Mouse (Mus musculus) liver, embryonic 12.5 days (tissue): ENCODE measurements around the gene Slc24a3. TPM values are rescaled to one million over a fixed set of nuclear protein-coding genes. Genes with fewer than 3 reads are reported as not detected.

Experiments used
- ATAC-seq: fragments of 200-750 bp; cut with Nextera tagmentation; 2 replicates; pipeline ENCODE4 v1.8.0; 2017; ENCODE audit warnings: moderate number of reproducible peaks, mild to moderate bottlenecking, moderate library complexity
- H3K27ac ChIP-seq: fragments of 300-500 bp; sonication (generic); 2 replicates; pipeline ENCODE4 v1.5.1; 2016; ENCODE audit warnings: mild to moderate bottlenecking
- H3K27me3 ChIP-seq: fragments of 300-500 bp; sonication (generic); replicated peaks from 2 replicates; pipeline ENCODE4 v1.6.1; 2016; ENCODE audit warnings: mild to moderate bottlenecking, moderate library complexity
- H3K36me3 ChIP-seq: fragments of 300-500 bp; sonication (generic); 2 replicates; pipeline ENCODE4 v1.6.1; 2016; ENCODE audit warnings: mild to moderate bottlenecking, moderate library complexity
- H3K4me1 ChIP-seq: fragments of 300-500 bp; sonication (generic); 2 replicates; pipeline ENCODE4 v1.6.1; 2016
- H3K4me2 ChIP-seq: fragments of 300-500 bp; sonication (generic); 2 replicates; pipeline ENCODE4 v1.6.1; 2016; ENCODE audit warnings: mild to moderate bottlenecking, moderate library complexity
- H3K4me3 ChIP-seq: fragments of 300-500 bp; sonication (generic); 2 replicates; pipeline ENCODE4 v1.5.1; 2016; ENCODE audit warnings: mild to moderate bottlenecking, moderate library complexity
- H3K9ac ChIP-seq: fragments of 300-500 bp; sonication (generic); 2 replicates; pipeline ENCODE4 v1.6.1; 2016; ENCODE audit warnings: mild to moderate bottlenecking, moderate library complexity
- H3K9me3 ChIP-seq: fragments of 300-500 bp; sonication (generic); replicated peaks from 2 replicates; pipeline ENCODE4 v1.6.1; 2016; ENCODE audit warnings: mild to moderate bottlenecking, moderate library complexity
- WGBS: fragments of 180-500 bp; shearing (Covaris S2); methylation state at CpG from one replicate; pipeline ENCODE4 v1.1.7; 2016; ENCODE audit not compliant: insufficient replicate concordance; 5-methylcytosine and 5-hydroxymethylcytosine counted together
- polyA plus RNA-seq: library from polyadenylated mRNA; unstranded; fragments of >200 nt; fragmentation: Nextera tagmentation; extraction: Ambion mirVana; gene quantifications from 2 replicates; pipeline ENCODE4 v1.2.1, GENCODE M21; 2016

Slc24a3 gene
- polyA plus RNA-seq, 1 experiment from 2014 or later = 1.6 TPM

DNA sequence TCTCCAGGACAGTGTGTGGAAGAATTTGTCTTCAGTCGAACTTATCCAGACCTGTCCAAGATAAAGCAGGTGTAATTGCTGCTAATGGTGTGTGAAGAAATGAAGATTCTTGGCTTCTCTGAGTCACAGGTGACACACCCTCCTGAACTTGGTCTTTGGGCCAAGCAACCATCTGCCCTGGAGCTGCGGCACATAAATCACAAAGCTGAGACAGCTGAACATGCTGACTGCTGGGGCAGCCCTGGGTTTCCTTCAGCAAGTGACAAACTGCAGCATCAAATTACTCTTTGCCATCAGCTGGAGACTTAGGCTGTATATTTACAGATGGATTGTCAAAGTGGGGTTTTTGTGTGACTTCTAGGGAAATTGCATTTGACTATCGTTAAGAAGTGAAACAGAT lies 415.5 kb downstream of the Slc24a3 start:
- H3K36me3 ChIP-seq = no peaks in the 10 kb centered on the region
- H3K27me3 ChIP-seq = no peaks in the 10 kb centered on the region
- ATAC-seq = no peak
- H3K9me3 ChIP-seq = no peaks in the 10 kb centered on the region
- H3K9ac ChIP-seq = no peak overlapping the region
- H3K4me1 ChIP-seq = no peaks in the 10 kb centered on the region
- 64% methylated on average over 3 of the region's 3 CpGs for WGBS
- H3K4me2 ChIP-seq = no peak overlapping the region
- H3K27ac ChIP-seq = no peak overlapping the region
- no peak overlapping the region for H3K4me3 ChIP-seq

DNA sequence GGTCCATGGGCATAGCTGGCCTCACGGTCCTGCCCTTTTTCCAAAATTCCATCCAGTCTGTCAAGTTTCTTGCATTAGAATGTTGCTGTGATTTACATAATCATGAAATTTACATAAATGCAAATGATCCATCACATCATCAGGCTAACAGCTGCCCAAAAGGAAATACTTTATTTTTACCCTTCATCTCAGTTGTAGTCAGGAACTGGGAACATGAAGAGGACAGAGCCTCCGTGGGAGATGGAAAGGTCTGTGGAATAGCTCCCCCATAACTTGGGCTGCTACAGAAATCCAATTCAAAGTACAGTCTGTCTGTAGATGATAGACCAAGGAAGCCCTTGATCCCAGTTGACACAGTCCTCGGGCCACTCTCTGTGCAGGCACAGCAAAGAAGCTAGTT lies 417.9 kb downstream of the Slc24a3 start:
- 69% methylated on average over 3 of the region's 3 CpGs for WGBS
- H3K4me3 ChIP-seq = no peak overlapping the region
- H3K4me2 ChIP-seq = no peak overlapping the region
- H3K4me1 ChIP-seq = no peaks in the 10 kb centered on the region
- no peak for ATAC-seq
- no peak overlapping the region for H3K9ac ChIP-seq
- no peaks in the 10 kb centered on the region for H3K36me3 ChIP-seq
- H3K27me3 ChIP-seq = no peaks in the 10 kb centered on the region
- no peak overlapping the region for H3K27ac ChIP-seq
- H3K9me3 ChIP-seq = no peaks in the 10 kb centered on the region

DNA sequence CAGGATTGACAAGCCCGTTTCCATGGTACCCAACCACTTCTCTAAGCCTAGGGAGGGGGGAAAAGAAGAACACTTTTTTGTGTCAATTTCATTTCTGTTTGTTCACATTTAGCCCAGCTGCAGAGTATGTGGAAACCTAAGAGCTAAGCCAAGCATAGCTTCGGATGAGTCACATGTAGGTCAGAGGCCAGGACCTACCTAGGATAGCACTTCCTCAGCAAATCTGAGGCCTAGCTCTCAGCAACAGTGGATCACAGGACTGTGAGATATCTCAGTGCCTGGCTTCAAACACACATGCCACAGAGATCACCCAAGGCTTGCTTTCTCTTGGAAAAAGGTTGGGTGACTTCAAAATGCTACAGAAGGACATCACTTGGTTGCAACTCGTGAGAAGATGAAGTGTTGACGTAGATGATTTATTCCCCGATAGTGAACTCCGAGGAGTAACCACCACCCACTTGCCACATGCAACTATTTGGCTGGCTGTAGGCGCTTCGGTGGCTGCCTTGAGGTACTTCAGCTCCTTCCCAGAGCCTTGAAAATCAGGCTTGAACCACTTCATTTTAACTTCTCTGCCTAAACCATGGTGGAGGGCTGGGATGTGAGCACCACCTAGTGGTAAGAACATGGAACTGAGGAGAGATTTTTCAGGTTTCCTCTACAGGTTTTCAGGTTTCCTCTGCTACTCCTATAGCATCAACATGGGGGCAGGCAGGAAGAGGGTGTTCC lies 420.6 kb downstream of the Slc24a3 start:
- no peak overlapping the region for H3K4me2 ChIP-seq
- H3K27ac ChIP-seq = no peak overlapping the region
- no peaks in the 10 kb centered on the region for H3K9me3 ChIP-seq
- ATAC-seq = no peak
- WGBS = 57% methylated on average over 8 of the region's 8 CpGs
- H3K4me1 ChIP-seq = no peaks in the 10 kb centered on the region
- H3K9ac ChIP-seq = no peak overlapping the region
- no peaks in the 10 kb centered on the region for H3K36me3 ChIP-seq
- H3K27me3 ChIP-seq = no peaks in the 10 kb centered on the region
- no peak overlapping the region for H3K4me3 ChIP-seq

DNA sequence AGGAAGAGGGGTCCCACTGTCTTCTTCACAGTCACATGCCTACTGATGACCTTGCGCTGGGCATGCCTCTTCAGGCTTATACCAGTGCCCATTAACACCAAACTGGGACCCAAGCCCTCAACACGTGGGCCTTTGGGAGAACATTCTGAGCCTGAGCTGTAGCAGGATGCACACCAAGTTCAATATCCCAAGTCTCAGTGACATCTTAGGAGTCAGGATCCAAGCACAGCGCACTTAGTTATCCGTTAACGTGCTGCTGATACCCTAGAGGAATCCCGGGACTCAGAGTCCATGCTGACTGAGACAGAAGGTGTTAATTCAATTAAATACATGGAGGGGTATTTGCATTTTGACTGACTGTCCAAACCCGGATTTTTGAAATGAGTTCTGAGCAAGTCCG lies 424.3 kb downstream of the Slc24a3 start:
- Histone ChIP-seq H3K4me3 (no peak overlapping the region), H3K9ac (no peak overlapping the region), H3K9me3 (no peaks in the 10 kb centered on the region), H3K4me1 (no peaks in the 10 kb centered on the region), H3K36me3 (no peaks in the 10 kb centered on the region), H3K27ac (no peak overlapping the region), H3K27me3 (no peaks in the 10 kb centered on the region), H3K4me2 (no peak overlapping the region)
- 68% methylated on average over 8 of the region's 8 CpGs for WGBS
- ATAC-seq = no peak

DNA sequence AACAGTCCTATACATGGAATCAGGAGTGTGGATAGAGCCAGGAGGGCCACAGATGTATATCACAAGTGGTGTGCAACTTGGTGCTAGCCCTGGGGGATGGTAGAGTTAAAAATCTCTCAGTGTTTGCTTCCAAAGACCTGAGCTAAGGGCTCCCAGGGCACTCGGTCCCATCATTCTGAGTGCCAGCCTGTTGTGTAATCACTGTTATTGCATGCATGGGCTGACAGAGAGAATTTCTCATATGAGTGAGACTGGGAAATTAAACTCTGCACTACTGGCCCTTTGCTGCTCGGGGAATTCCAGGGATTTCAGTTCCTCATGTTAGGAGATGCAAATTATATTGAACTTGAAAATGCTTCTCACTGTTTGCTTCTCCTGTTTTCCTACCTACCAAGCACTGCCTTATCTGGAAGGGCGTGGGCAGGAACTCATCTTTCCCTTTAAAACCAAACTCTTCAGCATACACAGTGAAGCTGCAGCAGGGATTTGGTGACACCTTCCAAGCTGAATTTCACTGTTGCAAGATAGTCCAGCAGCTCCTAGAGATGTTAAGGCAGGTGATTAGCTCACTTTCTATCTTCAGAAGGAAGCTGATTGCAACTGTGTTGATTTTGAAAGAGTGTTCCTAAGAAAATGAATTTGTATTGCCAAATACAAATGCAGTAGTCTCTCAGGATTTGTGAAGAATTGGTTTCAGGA lies 426.2 kb downstream of the Slc24a3 start:
- Histone ChIP-seq H3K9me3 (no peaks in the 10 kb centered on the region), H3K9ac (no peak overlapping the region), H3K4me1 (no peaks in the 10 kb centered on the region), H3K36me3 (no peaks in the 10 kb centered on the region), H3K27ac (no peak overlapping the region), H3K4me3 (no peak overlapping the region), H3K4me2 (no peak overlapping the region), H3K27me3 (no peaks in the 10 kb centered on the region)
- no peak for ATAC-seq
- WGBS = 54% methylated on average over 3 of the region's 3 CpGs

DNA sequence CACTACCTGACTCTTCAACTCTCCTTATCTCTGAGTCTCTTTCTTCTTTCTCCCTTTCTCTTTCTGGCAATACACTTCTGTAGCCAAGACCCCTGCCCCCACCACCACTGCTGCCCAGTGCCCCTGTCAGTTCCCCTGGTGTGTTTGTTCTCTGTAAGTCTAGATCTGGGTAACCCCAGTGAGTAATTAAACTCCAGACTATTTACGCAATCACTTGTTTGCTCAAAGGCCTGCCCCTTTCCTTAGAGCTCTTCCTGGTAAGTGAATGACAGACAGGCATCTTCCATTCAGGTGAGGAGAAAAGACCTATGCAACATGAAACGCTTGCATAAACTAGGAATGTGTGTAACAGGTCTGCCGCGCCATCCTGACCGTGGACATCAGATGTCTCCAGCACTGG lies 430.3 kb downstream of the Slc24a3 start:
- ATAC-seq = no peak
- no peak overlapping the region for H3K4me2 ChIP-seq
- no peaks in the 10 kb centered on the region for H3K36me3 ChIP-seq
- no peaks in the 10 kb centered on the region for H3K27me3 ChIP-seq
- no peaks in the 10 kb centered on the region for H3K4me1 ChIP-seq
- no peak overlapping the region for H3K9ac ChIP-seq
- no peak overlapping the region for H3K27ac ChIP-seq
- H3K4me3 ChIP-seq = no peak overlapping the region
- 71% methylated on average over 5 of the region's 5 CpGs for WGBS
- no peaks in the 10 kb centered on the region for H3K9me3 ChIP-seq

DNA sequence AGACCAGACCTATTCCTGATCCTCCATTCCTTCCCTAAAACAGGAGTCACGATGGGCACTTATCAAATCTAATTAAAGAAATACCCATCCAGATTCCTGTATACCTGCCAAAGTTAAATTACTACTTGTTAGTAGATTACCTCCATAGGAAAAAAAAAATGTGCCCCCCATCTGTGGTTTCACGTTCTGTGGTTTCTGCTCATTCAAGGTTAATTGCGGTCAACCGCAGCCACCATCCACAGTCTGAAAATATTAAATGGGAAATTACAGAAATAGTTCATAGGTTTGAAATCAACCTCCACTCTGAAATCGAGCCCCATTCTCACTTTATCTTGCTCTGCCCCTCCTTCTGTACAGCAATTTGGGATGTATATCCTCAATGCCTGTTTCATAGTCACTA lies 440.3 kb downstream of the Slc24a3 start:
- H3K27ac ChIP-seq = no peak overlapping the region
- no peak for ATAC-seq
- H3K9ac ChIP-seq = no peak overlapping the region
- no peak overlapping the region for H3K4me3 ChIP-seq
- H3K9me3 ChIP-seq = no peaks in the 10 kb centered on the region
- H3K27me3 ChIP-seq = no peaks in the 10 kb centered on the region
- H3K4me2 ChIP-seq = no peak overlapping the region
- no peaks in the 10 kb centered on the region for H3K36me3 ChIP-seq
- 70% methylated on average over 5 of the region's 5 CpGs for WGBS
- H3K4me1 ChIP-seq = no peaks in the 10 kb centered on the region

DNA sequence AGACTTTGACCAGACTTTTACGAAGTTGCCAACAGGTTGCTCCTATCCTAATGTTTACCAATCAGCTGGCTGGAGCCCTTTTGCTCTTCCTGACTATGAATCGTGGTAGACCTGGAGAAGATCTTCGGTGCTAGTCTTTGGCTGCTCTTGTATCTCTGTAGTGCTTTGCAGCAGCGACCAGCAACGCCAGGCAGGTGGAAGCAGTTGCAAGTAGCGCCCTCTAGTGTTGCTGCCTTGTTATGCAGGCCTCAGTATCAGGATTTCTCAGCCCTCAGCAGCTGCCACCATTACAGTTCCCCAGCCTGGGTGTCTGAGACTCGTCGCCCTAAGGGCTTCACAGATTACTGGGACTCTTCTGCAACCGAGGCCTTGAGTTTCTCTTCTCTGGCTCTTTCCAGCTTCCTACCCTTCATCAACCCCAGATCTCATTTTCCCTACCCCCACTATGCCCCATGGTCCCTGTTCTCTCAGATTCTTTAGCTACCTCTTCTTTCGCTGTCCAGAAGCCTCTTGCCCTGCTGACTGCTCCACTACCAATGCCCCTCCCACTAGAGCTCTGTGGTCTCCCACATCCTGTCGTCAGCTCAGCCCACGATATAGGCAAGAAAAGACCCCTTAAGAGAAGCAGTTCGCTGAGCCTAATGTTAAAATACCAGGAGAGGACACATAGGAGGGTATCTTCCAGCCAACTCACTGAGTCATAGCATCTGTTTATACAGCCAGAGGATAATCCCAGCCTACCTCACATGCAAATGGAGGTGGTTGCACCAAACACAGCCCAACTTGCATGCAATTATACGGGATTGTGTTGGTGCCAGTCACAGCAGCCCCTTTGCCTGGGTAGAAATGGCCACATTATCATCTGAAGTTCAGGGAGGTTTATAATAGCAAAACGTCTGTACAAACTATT lies 443.5 kb downstream of the Slc24a3 start:
- Histone ChIP-seq H3K4me1 (no peaks in the 10 kb centered on the region), H3K27me3 (no peaks in the 10 kb centered on the region), H3K4me2 (no peak overlapping the region), H3K9ac (no peak overlapping the region), H3K4me3 (no peak overlapping the region), H3K36me3 (no peaks in the 10 kb centered on the region), H3K9me3 (no peaks in the 10 kb centered on the region), H3K27ac (no peak overlapping the region)
- 24% methylated on average over 15 of the region's 15 CpGs for WGBS
- ATAC-seq = peak; percentile 32; the same call in 1 of the 2 replicates

DNA sequence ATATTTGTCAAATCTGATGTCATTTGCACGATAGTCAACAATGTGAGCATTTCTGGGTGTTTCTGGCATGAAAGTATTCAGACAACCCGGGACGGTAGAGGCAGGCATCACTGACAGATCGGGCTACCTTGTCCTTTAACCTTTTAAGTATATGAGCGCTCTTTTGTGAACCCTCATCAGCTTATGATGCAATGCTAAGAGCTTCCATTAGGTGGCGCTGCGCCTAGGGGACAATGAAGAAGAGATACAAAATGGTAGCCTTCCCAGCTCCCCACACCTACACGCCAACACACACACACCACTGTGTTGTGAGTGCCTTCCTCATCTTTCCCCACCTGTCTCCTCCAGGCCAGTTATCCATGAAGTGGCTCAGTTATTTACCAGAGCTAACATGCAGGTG lies 445.4 kb downstream of the Slc24a3 start:
- H3K9ac ChIP-seq = no peak overlapping the region
- 55% methylated on average over 8 of the region's 8 CpGs for WGBS
- ATAC-seq = no peak
- H3K27ac ChIP-seq = no peak overlapping the region
- H3K4me2 ChIP-seq = no peak overlapping the region
- no peaks in the 10 kb centered on the region for H3K9me3 ChIP-seq
- no peaks in the 10 kb centered on the region for H3K4me1 ChIP-seq
- H3K36me3 ChIP-seq = no peaks in the 10 kb centered on the region
- no peak overlapping the region for H3K4me3 ChIP-seq
- H3K27me3 ChIP-seq = no peaks in the 10 kb centered on the region

DNA sequence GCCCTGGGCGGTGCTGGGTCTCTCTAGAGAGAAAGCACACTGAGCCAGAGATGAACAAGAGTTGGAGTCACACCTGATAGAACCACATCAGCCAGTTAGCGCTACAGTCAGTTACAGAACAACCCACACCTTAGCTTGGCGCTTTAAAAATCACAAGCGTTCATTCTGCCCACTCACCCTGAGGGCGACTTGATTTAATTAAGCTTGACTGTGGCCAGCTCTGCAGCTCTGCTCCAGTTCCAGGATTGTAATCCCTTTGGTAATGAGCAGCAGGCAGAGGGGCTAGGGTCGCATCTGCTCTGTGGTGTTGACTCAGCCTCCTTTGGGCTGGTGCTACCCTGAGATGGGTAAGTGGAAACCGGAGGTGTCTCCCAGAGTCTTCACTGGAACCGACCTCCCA lies 446.2 kb downstream of the Slc24a3 start:
- WGBS = 80% methylated on average over 8 of the region's 8 CpGs
- Histone ChIP-seq H3K9ac (no peak overlapping the region), H3K36me3 (no peaks in the 10 kb centered on the region), H3K9me3 (no peaks in the 10 kb centered on the region), H3K27ac (no peak overlapping the region), H3K4me1 (no peaks in the 10 kb centered on the region), H3K27me3 (no peaks in the 10 kb centered on the region), H3K4me2 (no peak overlapping the region), H3K4me3 (no peak overlapping the region)
- no peak for ATAC-seq

DNA sequence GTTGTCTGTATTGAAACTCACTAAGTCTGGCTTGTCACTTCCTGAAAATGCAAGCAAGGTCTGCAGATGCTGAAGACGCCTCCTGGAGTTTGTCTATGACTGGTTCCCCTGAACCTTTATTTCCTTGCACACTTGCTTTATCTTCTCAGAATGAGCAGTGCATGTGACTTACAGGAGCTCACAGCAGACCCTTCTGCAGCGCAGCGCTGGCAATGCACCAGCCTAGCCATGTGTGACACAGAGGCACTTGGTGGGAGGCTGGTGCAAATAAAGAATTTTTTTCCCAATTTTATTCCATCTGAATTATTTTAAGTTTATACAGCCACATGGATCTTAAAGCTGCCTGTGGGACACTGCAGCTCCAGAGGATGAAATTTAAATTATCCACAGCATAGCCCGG lies 452.1 kb downstream of the Slc24a3 start:
- H3K4me1 ChIP-seq = no peaks in the 10 kb centered on the region
- no peak overlapping the region for H3K9ac ChIP-seq
- no peaks in the 10 kb centered on the region for H3K9me3 ChIP-seq
- H3K36me3 ChIP-seq = no peaks in the 10 kb centered on the region
- no peaks in the 10 kb centered on the region for H3K27me3 ChIP-seq
- no peak overlapping the region for H3K4me2 ChIP-seq
- H3K27ac ChIP-seq = no peak overlapping the region
- WGBS = 74% methylated on average over 4 of the region's 4 CpGs
- ATAC-seq = no peak
- H3K4me3 ChIP-seq = no peak overlapping the region

DNA sequence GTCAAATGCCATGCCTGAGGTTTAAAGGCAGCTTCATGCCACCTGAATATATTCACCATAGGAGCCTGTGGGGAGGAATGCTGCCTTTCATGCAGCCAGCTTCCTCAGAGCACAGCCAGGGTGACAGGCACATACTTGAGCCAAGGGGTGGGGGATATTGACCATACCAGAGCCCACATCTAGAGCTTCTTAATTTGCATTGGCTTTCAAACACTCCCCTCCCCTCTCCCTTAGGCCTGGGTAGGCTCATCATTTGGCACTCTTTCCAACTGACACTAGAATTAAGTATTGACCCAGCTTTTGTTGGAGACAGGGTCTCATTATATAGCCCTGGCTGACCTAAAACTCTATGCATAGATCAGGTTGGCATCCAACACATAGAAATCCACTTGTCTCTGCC lies 453.2 kb downstream of the Slc24a3 start:
- Histone ChIP-seq H3K36me3 (no peaks in the 10 kb centered on the region), H3K9me3 (no peaks in the 10 kb centered on the region), H3K4me2 (no peak overlapping the region), H3K4me1 (no peaks in the 10 kb centered on the region), H3K27me3 (no peaks in the 10 kb centered on the region), H3K4me3 (no peak overlapping the region), H3K27ac (no peak overlapping the region), H3K9ac (no peak overlapping the region)
- ATAC-seq = no peak
